Comparison of ENCODE assay signal across 1 mouse cellular context in genomic region chr7:46652279-46652678, GRCm38 (mm10).
TF ChIP-seq lines count a peak whose summit lies in the region.

No protein-coding gene starts in this region.

TF ChIP-seq in MEL, 35 proteins besides CTCF, POLR2A, EP300 and RAD21 (continued from another document):
- 0 out of 2 replicates have a peak, but pooled peaks have one; percentile 31 for TF ChIP-seq GABPA (IDR thresholded peaks at IDR 0.05; ENCODE audit: low read depth, low read length)
- no peak for TF ChIP-seq E2F4 (IDR thresholded peaks at IDR 0.05; ENCODE audit: borderline replicate concordance, low read depth, low read length)
- no peak for TF ChIP-seq MAX (IDR thresholded peaks at IDR 0.05; ENCODE audit: low read length)
- TF ChIP-seq POLR2AphosphoS5 (IDR thresholded peaks at IDR 0.05; ENCODE audit: borderline replicate concordance, low read depth, low read length): no peak
- TF ChIP-seq ZKSCAN1 (IDR thresholded peaks at IDR 0.05; ENCODE audit: low read depth, low read length): no peak
- TF ChIP-seq USF2 (IDR thresholded peaks at IDR 0.05; ENCODE audit: borderline replicate concordance in 1 of 2, insufficient read depth in 1 of 2, low read depth in 1 of 2, low read length in 2 of 2): no peak
- TF ChIP-seq MEF2A (IDR thresholded peaks at IDR 0.05; ENCODE audit: extremely low read depth, insufficient replicate concordance, low read depth, low read length, poor library complexity, severe bottlenecking): no peak
- no peak for TF ChIP-seq POLR2AphosphoS2 (IDR thresholded peaks at IDR 0.05; ENCODE audit: low read length)
- peak; percentile 95 for TF ChIP-seq ETS1 (IDR thresholded peaks at IDR 0.05; ENCODE audit: low read depth, low read length)
- peak; percentile 61; the same call in 1 of the 2 replicates for TF ChIP-seq CHD2 (IDR thresholded peaks at IDR 0.05; ENCODE audit: low read length)
- TF ChIP-seq UBTF (IDR thresholded peaks at IDR 0.05; ENCODE audit: borderline replicate concordance, insufficient read depth, low read depth, low read length): no peak
- TF ChIP-seq JUND (IDR thresholded peaks at IDR 0.05; ENCODE audit: low read depth, low read length): peak; percentile 99
- peak; percentile 81 for TF ChIP-seq TCF12 (IDR thresholded peaks at IDR 0.05; ENCODE audit: low read depth, low read length)
- peak; percentile 77; the same call in 1 of the 2 replicates for TF ChIP-seq SIN3A (IDR thresholded peaks at IDR 0.05; ENCODE audit: low read length)
- no peak for TF ChIP-seq NELFE (IDR thresholded peaks at IDR 0.05; ENCODE audit: low read depth, low read length)
- 0 out of 2 replicates have a peak, but pooled peaks have one; percentile 14 for TF ChIP-seq MAFK (IDR thresholded peaks at IDR 0.05; ENCODE audit: borderline replicate concordance, low read depth, low read length)
- no peak; the same call in 1 of the 2 replicates for TF ChIP-seq SMC3 (IDR thresholded peaks at IDR 0.05; ENCODE audit: low read depth, low read length)
- no peak for TF ChIP-seq CHD1 (IDR thresholded peaks at IDR 0.05; ENCODE audit: low read depth, low read length)
- TF ChIP-seq MYB (IDR thresholded peaks at IDR 0.05; ENCODE audit: low read depth, low read length): no peak
- TF ChIP-seq NRF1 (IDR thresholded peaks at IDR 0.05; ENCODE audit: insufficient read depth, low read depth, low read length, poor library complexity, severe bottlenecking): no peak
- TF ChIP-seq BHLHE40 (IDR thresholded peaks at IDR 0.05; ENCODE audit: borderline replicate concordance, low read depth, low read length): 0 out of 2 replicates have a peak, but pooled peaks have one; percentile 39
- no peak for TF ChIP-seq TAL1 (IDR thresholded peaks at IDR 0.05; ENCODE audit: low read length)
